Mouse (Mus musculus) left cerebral cortex, postnatal 4 days (tissue): Measurements from ENCODE around the gene Nf1. TPM values are rescaled to one million over a fixed set of nuclear protein-coding genes. Genes with fewer than 3 reads are reported as not detected.
"Not testable (repeated sequence)": the region's sequence is repeated elsewhere in the genome, so short reads cannot be mapped to it uniquely, and the experiment has no call there.

ENCODE experiments used
- DNase-seq: peaks from one replicate; pipeline ENCODE4 v3.0.0-alpha.2; 2022
- intact Hi-C: fragments of 180-260 bp; cut with DNase I; formaldehyde crosslinking; loops from one replicate; pipeline ENCODE4 v1.15.1; 2025
- total RNA-seq, 2 experiments: library from RNA; stranded (reverse); gene quantifications; 2 replicates each; pipeline ENCODE4 v1.2.3; 2021

Gene Nf1
- total RNA-seq = 100 to 1,000 TPM; 102 to 107 TPM

- peak; percentile 99 for DNase-seq
- intact Hi-C loops = no loop called here
Observed at GRCm38 (mm10) chr11:79339234-79339807, at the start of gene Nf1. Gene Nf1, plus strand, starts transcription at chr11:79339693.

GRCm38 (mm10) chr11:79290473-79290872 lies 49.0 kb upstream of the Nf1 start:
- peak; percentile 22 for DNase-seq
- intact Hi-C loops = loop anchor here (10.0 kb wide), 2 partner anchors 66 to 266 kb away; no protein-coding TSS in a partner anchor

GRCm38 (mm10) chr11:79291651-79292050 lies 47.8 kb upstream of the Nf1 start:
- intact Hi-C loops = loop anchor here (10.0 kb wide), 2 partner anchors 67 to 267 kb away; no protein-coding TSS in a partner anchor
- no peak for DNase-seq

- intact Hi-C loops = loop anchor here (10.0 kb wide), 2 partner anchors 67 to 267 kb away; no protein-coding TSS in a partner anchor
- no peak for DNase-seq
Observed at GRCm38 (mm10) chr11:79292130-79292529, 47.4 kb upstream of the Nf1 start.

GRCm38 (mm10) chr11:79293025-79293424 lies 46.5 kb upstream of the Nf1 start:
- intact Hi-C loops = loop anchor here (10.0 kb wide), 2 partner anchors 68 to 268 kb away; no protein-coding TSS in a partner anchor
- no peak for DNase-seq

- no peak for DNase-seq
- intact Hi-C loops = loop anchor here (10.0 kb wide), 2 partner anchors 69 to 269 kb away; no protein-coding TSS in a partner anchor
Observed at GRCm38 (mm10) chr11:79293971-79294370, 45.5 kb upstream of the Nf1 start.

- intact Hi-C loops = loop anchor here (10.0 kb wide), 2 partner anchors 71 to 271 kb away; no protein-coding TSS in a partner anchor
- DNase-seq = peak; percentile 41
Observed at GRCm38 (mm10) chr11:79296167-79296566, 43.3 kb upstream of the Nf1 start.

- no peak for DNase-seq
- intact Hi-C loops = loop anchor here (10.0 kb wide), 2 partner anchors 72 to 272 kb away; no protein-coding TSS in a partner anchor
Observed at GRCm38 (mm10) chr11:79296856-79297491, 42.5 kb upstream of the Nf1 start, which contains the start of gene Gm9964. Gene Gm9964, minus strand, starts transcription at chr11:79296906.

GRCm38 (mm10) chr11:79299719-79300431 lies 39.6 kb upstream of the Nf1 start:
- intact Hi-C loops = loop anchor here (10.0 kb wide), 2 partner anchors 75 to 275 kb away; no protein-coding TSS in a partner anchor
- peak; percentile 5 for DNase-seq

GRCm38 (mm10) chr11:79303109-79303508 lies 36.4 kb upstream of the Nf1 start:
- DNase-seq = no peak
- intact Hi-C loops = no loop called here

- DNase-seq, intact Hi-C loops: not testable (repeated sequence)
Observed at GRCm38 (mm10) chr11:79304245-79304644, 35.2 kb upstream of the Nf1 start.

- DNase-seq = no peak
- intact Hi-C loops = no loop called here
Observed at GRCm38 (mm10) chr11:79305697-79306340, 33.7 kb upstream of the Nf1 start.

- intact Hi-C loops = no loop called here
- DNase-seq = no peak
Observed at GRCm38 (mm10) chr11:79306510-79306909, 33.0 kb upstream of the Nf1 start.

GRCm38 (mm10) chr11:79306996-79307395 lies 32.5 kb upstream of the Nf1 start:
- intact Hi-C loops = no loop called here

GRCm38 (mm10) chr11:79307560-79308200 lies 31.8 kb upstream of the Nf1 start:
- no peak for DNase-seq
- intact Hi-C loops = no loop called here

More at GRCm38 (mm10) chr11:79306996-79307395, 32.5 kb upstream of the Nf1 start:
- peak; percentile 11 for DNase-seq

- intact Hi-C loops = no loop called here
- DNase-seq = no peak
Observed at GRCm38 (mm10) chr11:79310467-79310866, 29.0 kb upstream of the Nf1 start.

GRCm38 (mm10) chr11:79316807-79317345 lies 22.6 kb upstream of the Nf1 start:
- peak; percentile 6 for DNase-seq
- intact Hi-C loops = no loop called here

GRCm38 (mm10) chr11:79319807-79320206 lies 19.7 kb upstream of the Nf1 start:
- intact Hi-C loops = no loop called here
- no peak for DNase-seq

GRCm38 (mm10) chr11:79323985-79324685 lies 15.4 kb upstream of the Nf1 start:
- intact Hi-C loops = no loop called here
- no peak for DNase-seq
